Mouse (Mus musculus): ENCODE data around the gene Hspb6.
A peak's percentile ranks its signal among the peaks of the same experiment; 100 is the strongest.

Gene Hspb6

DNA sequence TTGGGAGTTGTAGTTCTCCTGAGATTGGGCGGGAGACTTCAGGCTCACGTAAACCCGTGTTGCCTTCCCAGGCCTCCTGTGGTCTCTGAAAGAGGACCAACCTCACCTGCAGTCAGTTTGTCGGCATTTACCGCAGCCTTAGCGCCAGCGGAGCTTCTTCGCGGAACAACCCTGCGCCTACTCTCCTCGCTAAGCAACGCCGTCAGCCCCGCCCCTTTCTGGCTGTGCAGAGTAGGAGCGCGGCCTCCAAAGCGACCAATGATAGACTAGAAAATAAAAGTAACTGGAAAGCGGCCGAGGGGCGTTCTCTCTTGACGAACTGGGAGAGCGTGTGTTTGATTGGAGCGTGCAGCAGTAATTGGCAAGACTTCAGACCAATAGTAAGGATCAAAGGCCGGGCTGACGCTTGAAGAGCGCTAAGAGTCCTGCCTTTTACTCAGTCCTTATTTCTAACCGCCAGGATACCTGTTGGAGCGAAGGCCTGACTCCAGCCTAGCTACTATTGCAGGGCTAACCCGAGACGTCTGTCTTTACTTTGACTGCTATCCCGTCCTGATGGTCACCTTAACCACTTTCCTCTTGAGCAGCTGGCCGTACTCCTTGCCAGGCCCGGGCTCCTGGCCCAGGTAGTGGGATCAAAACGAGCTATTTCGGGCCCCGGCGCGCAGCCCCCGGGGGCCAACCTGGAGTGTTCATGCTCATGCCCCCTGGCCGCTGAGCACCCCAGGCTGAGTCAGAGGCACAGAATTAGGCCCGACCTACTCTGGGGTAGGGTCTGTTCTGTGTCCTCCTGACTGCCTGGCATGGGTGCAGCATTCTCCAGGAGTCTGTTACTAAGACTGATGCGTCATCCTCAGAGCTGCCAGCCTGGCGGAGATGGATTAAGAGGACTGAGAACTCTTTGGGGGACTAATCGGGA is at the start of gene Hspb6, which contains the start of gene Proser3:
Gene Hspb6 (plus strand): TSS at position 77 of the 919 bp plus-strand sequence.
Gene Proser3 (minus strand): TSS at position 198 of the 919 bp plus-strand sequence.
- DNase-seq (ENCODE audit: low read depth), result peak; percentile 99

DNA sequence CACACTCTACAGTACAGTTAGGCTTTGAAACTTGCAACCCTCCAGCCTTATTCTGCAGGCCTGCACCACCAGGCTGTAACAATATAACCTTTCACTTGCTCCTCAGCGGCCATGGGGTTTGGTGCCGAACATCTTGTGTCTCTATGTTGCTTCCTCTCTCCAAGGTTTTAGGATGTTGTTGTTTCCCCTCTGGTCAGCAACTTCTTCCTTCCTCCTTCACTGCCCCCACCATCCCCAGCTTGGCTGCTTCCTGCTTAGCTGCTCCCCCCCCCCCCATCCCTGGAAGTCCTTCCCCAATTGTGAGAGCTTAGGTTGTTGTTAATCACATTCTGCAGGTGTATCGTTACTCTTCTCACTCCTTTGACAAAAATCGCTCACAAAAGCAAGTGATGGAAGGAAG is 43.9 kb upstream of the Hspb6 start:
- no peak for DNase-seq (ENCODE audit: low read depth)

DNA sequence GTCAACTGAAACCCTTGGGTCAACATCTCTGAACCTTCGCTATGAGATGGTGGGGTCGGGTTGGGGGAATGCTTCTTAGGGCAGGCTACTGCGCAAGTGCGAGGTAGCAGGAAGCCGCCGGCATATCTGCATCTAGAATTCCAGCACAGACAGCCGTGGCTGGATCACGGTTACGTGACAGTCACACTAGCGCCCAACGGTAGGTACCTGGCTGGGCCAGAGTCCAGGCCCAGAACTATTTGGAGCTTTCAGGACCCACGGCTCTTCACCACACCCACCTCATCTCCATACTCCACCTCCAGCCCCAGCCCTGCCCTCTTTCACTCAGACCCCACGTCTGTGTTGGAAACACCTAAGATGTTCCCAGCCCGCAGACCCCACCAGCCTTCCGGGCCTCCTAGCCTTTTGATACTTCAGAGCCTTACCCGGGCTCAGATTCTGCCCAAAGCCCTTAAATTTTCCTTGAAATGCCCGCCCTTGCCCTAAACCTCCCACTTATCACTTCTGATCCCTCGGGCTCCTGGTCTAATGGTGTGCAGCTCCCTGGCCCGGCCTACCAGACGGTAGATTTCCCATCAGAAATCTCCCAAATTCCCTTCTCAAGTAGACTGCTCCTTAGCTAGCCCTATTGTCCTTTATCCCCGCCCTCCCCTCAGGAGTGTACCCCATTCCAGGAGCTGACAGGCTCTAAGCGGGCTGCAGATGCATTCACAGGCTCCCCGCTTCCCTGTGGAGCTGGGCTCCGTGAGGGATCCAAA is 36.8 kb upstream of the Hspb6 start:
- DNase-seq (ENCODE audit: low read depth), result no peak

DNA sequence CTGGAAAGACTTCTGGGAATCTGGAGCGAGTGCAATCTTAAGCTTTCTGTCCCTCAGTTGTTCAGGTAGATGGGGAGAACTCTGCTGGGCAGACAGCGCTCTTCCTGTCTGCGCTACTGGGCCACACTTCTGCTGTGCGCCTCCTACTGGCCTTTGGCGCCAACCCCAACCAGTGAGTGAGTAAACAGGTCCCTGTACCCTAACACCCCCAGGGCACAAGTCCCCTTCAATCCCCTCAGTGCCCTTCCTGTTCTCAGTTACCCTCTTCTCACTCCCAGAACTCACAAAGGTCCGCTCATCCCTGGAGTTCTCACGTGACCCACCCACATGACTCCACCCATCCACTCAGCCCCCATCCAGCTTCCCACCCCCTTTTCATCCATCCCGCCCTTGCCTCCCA is 33.7 kb upstream of the Hspb6 start:
- no peak for DNase-seq (ENCODE audit: low read depth)

DNA sequence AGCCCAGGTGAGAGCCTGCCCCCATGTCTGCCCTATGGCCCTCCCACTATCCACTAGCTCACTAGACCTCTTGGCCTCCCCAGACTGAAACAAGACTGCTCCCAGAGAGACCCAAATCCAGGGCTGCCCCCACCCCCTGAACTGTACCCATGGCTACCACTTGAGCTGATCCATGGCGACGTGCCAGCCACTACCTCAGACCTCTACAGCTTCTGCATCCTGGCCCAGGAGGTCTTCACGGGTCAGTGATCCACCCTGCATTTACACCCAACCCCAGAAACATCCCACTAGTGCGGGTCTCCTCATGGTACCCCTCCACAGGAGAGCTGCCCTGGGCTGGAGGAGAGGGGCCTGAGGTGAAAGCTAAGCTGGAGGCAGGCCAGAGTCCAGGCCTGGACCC is 31.6 kb upstream of the Hspb6 start:
- no peak for DNase-seq (ENCODE audit: low read depth)

DNA sequence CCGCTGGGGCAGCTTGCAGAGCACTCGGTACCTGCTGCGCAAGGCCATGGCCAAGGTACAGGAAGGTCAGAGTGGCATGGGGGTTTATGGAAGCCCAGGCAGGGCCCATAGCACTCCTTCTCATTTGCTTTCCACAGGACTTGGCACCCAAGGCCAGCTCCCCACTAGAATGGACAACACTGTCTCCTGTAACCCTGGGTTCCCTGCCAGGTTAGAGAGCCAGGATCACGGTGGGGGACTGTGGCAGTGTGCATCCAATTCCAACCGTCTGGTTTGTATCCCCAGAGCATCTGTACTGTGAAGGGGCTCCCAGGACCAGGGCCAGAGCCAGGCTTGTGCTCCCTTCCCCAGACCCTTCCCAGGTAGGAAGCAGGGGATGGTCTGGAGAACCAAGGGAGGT is 31.1 kb upstream of the Hspb6 start:
- DNase-seq (ENCODE audit: low read depth), result no peak

DNA sequence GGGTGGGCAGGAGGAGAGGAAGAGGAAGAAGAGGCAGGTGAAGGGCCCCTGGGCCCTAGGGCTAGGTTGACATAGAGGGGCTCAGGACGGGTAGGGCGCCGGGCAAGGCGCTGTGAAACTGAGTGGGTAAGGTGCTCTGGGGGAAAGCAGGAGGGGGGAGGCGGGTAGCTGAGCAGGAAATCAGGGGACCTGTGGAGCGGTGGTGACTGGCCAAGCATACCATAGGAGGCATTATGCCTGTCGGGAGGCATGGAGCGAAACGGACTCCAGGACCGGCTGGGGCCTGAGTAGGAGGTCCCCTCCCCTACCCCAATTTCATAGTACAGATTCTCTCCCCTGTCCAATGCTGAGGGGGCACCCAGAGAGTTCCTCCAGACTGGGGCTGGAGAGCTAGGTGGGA is 29.1 kb upstream of the Hspb6 start:
- DNase-seq (ENCODE audit: low read depth), result no peak

DNA sequence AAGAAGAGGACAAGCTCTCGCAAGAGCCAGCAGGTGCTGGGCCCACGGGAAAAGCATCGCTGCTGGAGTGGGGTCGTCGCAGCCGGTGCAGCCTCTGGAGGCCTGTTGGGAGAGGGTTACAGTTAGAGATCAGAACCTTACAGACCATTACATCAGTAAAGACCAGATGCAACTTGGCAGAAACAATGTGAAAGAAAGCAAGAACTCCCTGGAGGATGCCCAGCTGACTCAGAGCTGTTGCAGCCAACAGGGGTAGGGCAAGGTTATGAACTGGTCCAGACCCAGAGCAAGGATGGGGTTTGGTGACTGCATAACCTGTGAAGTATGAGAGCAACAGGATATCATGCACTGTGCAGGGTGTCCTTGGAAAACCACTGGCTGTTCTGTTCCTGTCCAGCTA is 27.5 kb upstream of the Hspb6 start:
- peak; percentile 75 for DNase-seq (ENCODE audit: low read depth)

DNA sequence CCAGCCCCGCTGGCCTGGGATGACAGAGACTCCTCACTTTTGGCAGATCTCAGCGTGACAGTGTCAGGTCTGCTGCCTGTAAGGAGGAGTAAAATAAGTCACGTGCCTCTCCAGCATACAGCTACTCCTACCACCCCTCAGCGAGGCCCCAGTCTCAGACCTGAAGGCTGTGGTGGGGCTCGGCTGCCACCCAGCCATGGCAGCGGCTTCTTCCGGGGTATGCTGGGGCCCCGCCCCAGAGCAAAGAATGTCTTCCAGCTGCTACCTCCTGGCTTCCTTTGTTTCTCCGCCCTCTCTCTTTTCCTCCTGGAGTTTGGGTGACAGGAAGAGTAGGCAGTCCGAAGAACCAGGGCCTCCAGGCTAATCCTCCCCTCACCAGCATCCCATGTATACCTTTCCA is 26.0 kb upstream of the Hspb6 start:
- DNase-seq (ENCODE audit: low read depth), result no peak

DNA sequence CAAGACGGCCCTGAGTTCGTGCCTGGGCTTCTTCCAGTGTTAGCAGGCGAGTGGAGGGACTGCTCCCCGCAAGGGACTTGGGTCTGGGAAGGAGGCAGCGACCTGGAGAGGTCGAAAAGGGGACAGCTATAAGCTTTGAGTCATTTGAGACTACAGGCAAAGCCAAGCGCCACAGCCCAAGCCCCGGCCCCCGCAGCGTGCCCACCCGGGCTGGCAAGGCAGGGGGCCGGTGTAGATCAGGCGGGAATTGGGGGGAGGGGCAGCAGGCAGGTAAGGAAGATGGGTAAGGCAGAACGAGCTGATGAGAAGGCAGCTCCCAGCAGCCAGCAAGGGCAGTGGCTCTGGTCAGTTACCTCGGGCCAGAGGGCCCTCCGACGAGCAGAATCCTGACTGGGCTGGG is 25.6 kb upstream of the Hspb6 start:
- DNase-seq (ENCODE audit: low read depth), result no peak

DNA sequence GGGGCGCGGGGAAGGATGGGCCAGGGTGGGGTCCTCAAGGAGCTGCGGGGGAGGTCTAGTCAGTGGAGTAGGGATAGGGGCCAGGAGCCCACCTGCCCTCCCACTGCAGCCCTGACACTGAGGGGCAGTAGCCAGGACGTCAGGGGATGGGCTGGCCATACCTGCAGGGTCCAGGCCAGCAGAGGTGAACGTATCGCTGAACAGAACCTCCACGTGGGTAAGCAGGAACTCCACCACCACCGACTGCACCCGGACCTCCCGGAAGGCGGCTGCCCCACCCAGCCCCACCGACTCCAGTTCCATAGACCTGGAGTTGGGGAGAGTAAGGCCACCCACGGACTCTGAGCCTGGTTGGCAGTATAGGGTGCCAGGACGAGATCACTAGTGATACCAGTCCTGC is 25.0 kb upstream of the Hspb6 start:
- DNase-seq (ENCODE audit: low read depth), result no peak

DNA sequence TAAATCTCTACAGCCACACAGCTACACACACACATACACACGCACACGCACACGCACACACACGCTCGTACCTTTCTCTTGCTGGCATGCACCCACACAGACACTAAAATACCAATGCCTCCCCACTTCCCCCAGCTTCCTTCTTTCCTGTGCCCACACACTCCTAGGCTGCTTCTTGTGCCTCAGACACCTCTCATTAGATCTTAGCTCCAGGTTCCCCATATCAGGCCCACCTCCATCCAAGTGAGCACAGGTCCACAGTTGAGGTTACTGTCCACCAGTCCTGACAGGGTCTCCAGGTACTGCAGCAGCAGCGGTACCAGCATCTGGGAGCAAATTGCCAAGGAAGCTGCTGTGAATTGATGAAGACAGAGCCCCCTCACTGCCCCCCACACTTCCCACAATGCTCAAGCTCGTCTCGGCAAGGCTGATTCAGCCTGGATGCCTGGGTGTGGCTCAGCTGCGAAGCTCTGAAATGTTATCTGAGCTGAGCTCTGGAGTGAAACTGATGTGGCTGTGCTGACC is 20.6 kb upstream of the Hspb6 start:
- no peak for DNase-seq (ENCODE audit: low read depth)

DNA sequence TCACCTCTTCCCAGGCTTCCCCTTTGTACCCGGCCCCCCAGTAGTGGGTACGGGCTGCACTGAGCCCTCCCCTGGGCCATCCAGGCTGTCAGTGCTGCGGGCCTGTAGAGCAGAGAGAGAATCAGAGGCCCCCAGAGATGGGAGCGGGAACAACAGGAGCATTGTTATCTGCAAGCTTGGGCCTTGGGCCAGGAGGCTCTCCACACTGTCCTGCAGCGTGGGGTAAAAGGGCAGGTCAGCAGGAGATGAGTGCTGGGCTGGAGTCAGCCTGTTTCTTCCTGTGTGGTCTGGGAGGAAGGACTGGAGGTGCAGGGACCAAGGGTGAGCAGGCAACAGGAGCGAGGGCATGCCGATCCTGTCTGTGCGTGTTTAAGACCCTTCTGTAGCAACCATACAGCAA is 19.0 kb upstream of the Hspb6 start:
- DNase-seq (ENCODE audit: low read depth), result no peak

DNA sequence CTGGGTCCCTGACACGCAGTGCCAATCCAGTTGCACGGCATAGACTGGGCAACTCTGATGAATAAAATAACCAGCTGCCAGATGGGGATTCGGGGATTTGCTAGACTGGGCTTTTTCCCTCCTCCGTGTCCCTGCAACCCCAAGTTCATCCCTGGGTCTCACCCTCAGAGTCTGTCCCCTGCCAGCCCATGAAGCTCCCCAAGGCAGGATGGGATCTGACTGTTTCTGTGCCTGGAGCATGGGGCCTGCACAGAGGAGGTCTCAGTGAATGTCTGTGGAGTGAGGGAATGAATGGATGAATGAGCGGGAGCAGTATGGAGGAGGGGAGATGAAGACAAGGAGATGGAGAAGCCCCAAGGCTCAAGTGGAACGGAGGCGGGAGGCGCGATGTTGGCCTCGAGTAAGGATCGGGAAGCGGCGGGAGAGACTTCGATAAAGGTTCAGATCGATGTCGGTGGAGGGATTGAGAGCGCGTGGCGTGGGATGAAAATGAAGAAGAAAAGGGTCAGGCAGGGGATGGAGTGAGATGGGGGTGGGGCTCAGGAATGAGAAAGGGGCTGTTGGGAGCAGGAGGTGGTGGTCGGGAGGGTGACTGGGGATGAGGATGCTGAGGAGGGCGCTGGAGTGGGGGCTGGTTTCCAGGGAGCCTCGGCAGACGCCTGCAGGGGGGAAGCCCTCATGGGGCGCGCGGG is 17.9 kb upstream of the Hspb6 start:
- DNase-seq (ENCODE audit: low read depth), result no peak

DNA sequence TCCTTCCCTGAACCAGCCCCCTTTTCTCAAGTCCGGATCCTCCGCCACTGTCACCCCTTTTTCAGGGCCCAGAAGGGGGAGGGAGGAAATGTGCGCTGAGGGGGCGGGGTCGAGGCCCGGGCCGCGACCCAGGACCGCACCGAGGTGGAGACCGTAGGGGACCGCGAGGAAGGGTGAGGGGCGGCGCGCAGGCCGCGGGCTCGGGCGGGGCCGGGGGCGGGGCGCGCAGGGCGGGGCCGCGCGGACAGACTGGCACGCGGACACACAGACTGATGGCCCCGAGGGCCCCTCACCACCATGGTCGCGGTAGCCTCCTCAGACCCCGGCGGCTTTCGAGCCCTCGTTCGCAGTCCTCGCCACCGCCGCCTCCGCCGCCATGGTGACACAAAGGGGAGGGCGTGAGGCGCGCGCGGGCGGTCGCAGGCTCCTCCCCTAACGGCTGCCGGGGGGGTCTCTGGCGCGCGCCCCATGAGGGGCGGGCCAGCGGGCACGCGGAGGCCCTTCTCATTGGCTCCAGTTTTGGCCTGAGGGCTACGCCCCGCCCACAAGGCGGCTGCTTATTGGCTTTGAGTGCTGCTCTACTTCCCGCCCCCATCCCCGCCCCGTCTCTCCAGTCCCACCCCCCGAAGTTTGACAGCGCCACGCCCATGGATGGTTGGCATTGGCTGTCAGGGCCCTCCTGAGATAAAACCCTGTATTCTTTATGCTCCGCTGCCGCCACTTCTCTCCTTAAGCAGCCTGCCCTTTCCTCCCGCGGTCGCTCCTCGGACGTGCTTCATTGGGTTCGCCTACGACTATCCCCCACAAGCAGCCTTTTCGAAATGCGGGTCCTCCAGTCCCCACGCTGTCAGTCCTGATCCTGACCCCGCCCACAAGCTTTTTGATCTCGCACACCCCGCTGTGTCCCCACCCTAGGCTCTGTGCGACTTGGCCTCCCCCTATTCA is 17.1 kb upstream of the Hspb6 start, which contains the start of gene Arhgap33:
Gene Arhgap33 (minus strand): TSS at position 428 of the 945 bp plus-strand sequence.
- DNase-seq (ENCODE audit: low read depth), result peak; percentile 87

DNA sequence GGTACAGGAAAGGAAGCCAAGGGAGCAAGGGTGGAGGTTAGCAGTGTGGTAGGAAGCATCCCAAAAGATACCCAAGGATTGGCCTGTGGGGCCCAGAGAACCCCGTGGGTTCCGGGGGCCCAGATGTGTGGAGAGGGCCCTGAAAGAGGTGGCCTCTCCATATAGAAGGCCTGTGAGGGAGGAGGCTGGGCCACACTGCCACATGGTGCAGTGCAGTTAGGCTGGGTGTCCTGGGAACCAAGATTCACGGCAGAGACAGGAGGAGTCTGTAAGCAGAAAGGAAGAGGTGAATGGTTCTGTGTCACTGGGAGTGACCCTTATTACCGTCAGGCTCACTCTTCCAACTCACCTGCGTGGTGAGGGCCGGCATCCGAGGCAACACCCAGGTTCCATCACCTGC is 11.4 kb upstream of the Hspb6 start:
- no peak for DNase-seq (ENCODE audit: low read depth)

DNA sequence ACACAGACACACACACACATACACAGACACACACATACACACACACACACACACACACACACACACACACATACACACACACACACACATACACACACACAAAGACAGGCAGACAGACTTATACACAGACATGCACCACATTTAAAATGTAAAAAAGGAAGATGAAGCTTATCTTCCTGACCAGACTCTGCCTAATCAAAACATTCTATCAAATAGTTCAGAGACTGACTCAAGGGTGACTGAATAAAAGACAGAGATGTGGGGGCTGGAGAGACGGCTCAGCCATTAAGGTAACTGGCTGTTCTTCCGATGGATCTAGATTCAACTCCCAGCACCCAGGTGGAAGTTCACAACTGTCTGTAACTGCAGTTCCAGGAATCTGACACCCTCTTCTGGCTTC is 7.7 kb upstream of the Hspb6 start:
- DNase-seq (ENCODE audit: low read depth), result no peak

DNA sequence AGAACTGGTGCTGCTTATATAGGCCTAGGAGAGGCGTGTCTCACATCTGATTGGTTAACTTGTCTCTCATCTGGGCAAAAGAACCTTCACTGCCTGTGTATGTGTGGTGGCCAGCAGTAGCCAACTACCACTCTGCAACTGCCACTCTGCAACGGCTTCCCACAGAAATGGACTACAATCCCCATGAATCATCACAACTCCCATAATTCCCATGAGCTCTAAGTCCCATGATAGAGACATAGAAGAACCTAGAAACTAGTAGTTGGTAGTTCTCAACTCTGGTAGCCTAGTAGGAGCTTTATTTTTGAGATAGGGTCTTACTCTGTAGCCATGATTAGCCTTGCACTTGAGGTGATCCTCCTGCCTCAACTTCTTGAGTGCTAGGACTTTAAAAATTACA is 2.1 kb upstream of the Hspb6 start:
- no peak for DNase-seq (ENCODE audit: low read depth)

DNA sequence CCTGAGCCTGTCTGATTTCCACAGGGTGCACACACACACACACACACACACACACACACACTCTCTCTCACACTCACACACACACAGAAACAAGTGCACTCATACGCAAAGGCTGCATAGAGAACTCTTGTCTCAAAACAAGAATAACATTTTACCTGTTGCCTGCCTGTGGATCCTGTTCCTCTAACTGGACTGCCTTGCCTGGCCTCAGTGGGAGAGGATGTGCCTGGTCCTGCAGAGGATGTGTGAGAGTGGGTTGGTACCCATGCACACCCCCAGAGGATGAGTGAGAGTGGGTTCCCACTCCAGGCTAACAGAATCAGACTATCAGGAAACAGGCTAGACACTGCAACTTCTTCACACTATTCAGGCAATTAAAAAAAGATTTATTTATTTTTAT is 1.4 kb upstream of the Hspb6 start:
- no peak for DNase-seq (ENCODE audit: low read depth)

DNA sequence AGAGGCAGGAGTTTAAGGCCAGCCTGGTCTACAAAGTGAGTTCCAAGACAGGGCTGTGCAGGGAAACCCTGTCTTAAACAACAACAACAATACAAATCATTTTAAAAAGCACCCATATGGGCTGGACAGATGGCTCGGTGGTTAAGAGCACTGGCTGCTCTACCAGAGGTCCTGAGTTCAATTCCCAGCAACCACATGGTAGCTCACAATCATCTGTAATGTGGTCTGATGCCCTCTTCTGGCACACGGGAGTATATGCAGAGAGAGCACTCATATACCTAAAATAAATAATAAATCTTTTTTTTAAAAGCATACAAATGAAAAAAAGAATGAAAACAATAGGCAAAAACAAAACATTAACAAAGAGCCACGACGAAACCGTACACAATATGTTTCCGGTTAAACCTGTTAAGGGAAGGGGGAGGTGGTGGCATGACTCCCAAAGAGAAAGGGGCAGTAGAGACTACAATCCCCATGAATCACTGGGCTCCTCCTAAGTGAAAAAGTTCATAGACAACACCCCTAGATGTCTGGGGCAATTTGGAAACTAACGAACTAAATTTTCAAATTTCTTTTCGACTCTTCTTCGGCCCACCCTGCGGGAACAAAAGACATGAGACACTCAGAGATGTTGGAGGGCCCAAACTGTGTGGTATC is 405 bp upstream of the Hspb6 start:
- no peak for DNase-seq (ENCODE audit: low read depth)
